Comparison of ENCODE assay signal across 13 mouse cellular contexts in the genomic region with DNA sequence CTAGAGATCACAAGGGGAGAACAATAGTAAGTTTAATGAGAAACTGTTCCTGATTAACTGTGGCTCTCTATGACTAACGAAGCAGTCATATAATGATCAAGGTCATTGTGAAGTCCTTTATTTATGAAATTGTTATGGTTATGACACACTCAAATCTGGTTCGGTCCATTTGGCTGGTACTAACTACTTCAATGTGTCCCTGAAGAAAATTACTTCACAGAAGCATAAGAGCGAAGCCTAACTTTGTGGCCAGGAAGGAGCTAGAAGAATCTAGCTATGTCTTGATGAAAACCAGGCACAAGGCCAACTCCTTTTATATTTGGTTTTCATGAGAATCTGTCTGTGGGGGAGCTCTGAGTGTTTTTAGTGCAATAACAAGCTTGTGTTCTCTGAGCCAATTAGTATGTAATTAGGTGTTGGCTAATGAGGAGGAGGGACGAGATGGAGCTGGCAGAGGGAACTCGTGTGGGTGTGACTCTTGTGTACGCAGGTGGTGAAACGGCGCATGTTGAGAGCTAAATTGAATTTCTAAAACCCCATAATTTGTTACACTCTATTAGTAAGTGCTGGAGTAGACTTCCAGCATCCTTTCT.
DNase-seq lines count a peak whose midpoint lies in the region; ATAC-seq lines count a peak whose summit lies in the region.
"Had no signal": no experiment of that assay in that cellular context is flagged by ENCODE, and none has a peak within 500 bp of the region (broad histone marks: within the 10 kb centered on the region; RNA-seq: fewer than 3 reads in every experiment).

No protein-coding gene starts in this region.

- no peak for DNase-seq in frontal cortex, postnatal 25 days (ENCODE audit: low spot score in 2 of 2)
- peak; percentile 70 to 74 for DNase-seq in layer of hippocampus, adult 8-10 months (ENCODE audit: low spot score in 2 of 2)
- peak; percentile 46 for DNase-seq in right cerebral cortex, adult 18-20 months
- no peak for DNase-seq in gastrocnemius, postnatal 25 days
- no peak for DNase-seq in urinary bladder, postnatal 4 days (ENCODE audit: low spot score in 2 of 2)
- no peak for DNase-seq in adrenal gland, adult 8-10 months
- DNase-seq: lung, postnatal 36 days had no signal

- no peak overlapping the region for H3K9ac ChIP-seq in forebrain, embryonic 13.5 days
- H3K9ac ChIP-seq: embryonic facial prominence, embryonic 15.5 days; limb, embryonic 12.5 days had no signal

- H3K27ac ChIP-seq in forebrain, embryonic 13.5 days, result no peak overlapping the region
- H3K27ac ChIP-seq: embryonic facial prominence, embryonic 15.5 days; heart, embryonic 10.5 days; limb, embryonic 12.5 days had no signal

- no peak overlapping the region for H3K4me2 ChIP-seq in forebrain, embryonic 13.5 days
- H3K4me2 ChIP-seq: embryonic facial prominence, embryonic 15.5 days; limb, embryonic 12.5 days had no signal

- no peak overlapping the region for H3K4me3 ChIP-seq in forebrain, embryonic 13.5 days
- H3K4me3 ChIP-seq: embryonic facial prominence, embryonic 15.5 days; heart, embryonic 10.5 days; limb, embryonic 12.5 days had no signal

- H3K27me3 ChIP-seq in forebrain, embryonic 13.5 days, result no peaks in the 10 kb centered on the region
- H3K27me3 ChIP-seq: embryonic facial prominence, embryonic 15.5 days; limb, embryonic 12.5 days had no signal

- 44% methylated on average over 8 of the region's 8 CpGs for WGBS in forebrain, embryonic 13.5 days

- no peaks in the 10 kb centered on the region for H3K9me3 ChIP-seq in forebrain, embryonic 13.5 days (replicated peaks)
- H3K9me3 ChIP-seq: embryonic facial prominence, embryonic 15.5 days; heart, embryonic 10.5 days; limb, embryonic 12.5 days had no signal

- H3K4me1 ChIP-seq in forebrain, embryonic 13.5 days, result peaks cover 10% of the 10 kb centered on the region
- H3K4me1 ChIP-seq: embryonic facial prominence, embryonic 15.5 days; heart, embryonic 10.5 days; limb, embryonic 12.5 days had no signal

- no peaks in the 10 kb centered on the region for H3K36me3 ChIP-seq in forebrain, embryonic 13.5 days (ENCODE audit: poor library complexity, severe bottlenecking)
- H3K36me3 ChIP-seq: embryonic facial prominence, embryonic 15.5 days; heart, embryonic 10.5 days; limb, embryonic 12.5 days had no signal

- ATAC-seq in frontal cortex, adult (ENCODE audit: low TSS enrichment), result peak; percentile 97
- peak; percentile 98 for ATAC-seq in forebrain, embryonic 13.5 days
- ATAC-seq: intestine, embryonic 16.5 days had no signal

Comparison
In these comparisons a context has a peak if more than half of its experiments do, and no peak if none do; other contexts are left out.
1. DNase-seq: peak in layer of hippocampus, adult 8-10 months (2 of 2) and right cerebral cortex, adult 18-20 months (single experiment); none in frontal cortex, postnatal 25 days (0 of 2), gastrocnemius, postnatal 25 days (single experiment), urinary bladder, postnatal 4 days (0 of 2) and adrenal gland, adult 8-10 months (single experiment).